Mouse (Mus musculus) midbrain, embryonic 12.5 days (tissue): ENCODE results near the gene Zfp13. TPM values are rescaled to one million over a fixed set of nuclear protein-coding genes. Genes with fewer than 3 reads are reported as not detected.

Experiments
- ATAC-seq: fragments of 200-750 bp; cut with Nextera tagmentation; 2 replicates; pipeline ENCODE4 v1.8.0; 2017; ENCODE audit warnings: low read depth, moderate TSS enrichment, moderate library complexity; ENCODE audit not compliant: low FRiP score
- H3K27ac ChIP-seq: fragments of 300-500 bp; sonication (generic); replicated peaks from 2 replicates; pipeline ENCODE4 v1.5.1; 2016; ENCODE audit warnings: mild to moderate bottlenecking
- H3K27me3 ChIP-seq: fragments of 300-500 bp; sonication (generic); 2 replicates; pipeline ENCODE4 v1.6.1; 2016; ENCODE audit warnings: mild to moderate bottlenecking
- H3K36me3 ChIP-seq: fragments of 300-500 bp; sonication (generic); 2 replicates; pipeline ENCODE4 v1.6.1; 2016
- H3K4me1 ChIP-seq: fragments of 300-500 bp; sonication (generic); 2 replicates; pipeline ENCODE4 v1.6.1; 2016
- H3K4me2 ChIP-seq: fragments of 300-500 bp; sonication (generic); replicated peaks from 2 replicates; pipeline ENCODE4 v1.6.1; 2016; ENCODE audit warnings: mild to moderate bottlenecking, moderate library complexity
- H3K4me3 ChIP-seq: fragments of 300-500 bp; sonication (generic); 2 replicates; pipeline ENCODE4 v1.5.1; 2016; ENCODE audit warnings: mild to moderate bottlenecking
- H3K9ac ChIP-seq: fragments of 300-500 bp; sonication (generic); replicated peaks from 2 replicates; pipeline ENCODE4 v1.6.1; 2016; ENCODE audit warnings: mild to moderate bottlenecking, moderate library complexity
- H3K9me3 ChIP-seq: fragments of 300-500 bp; sonication (generic); 2 replicates; pipeline ENCODE4 v1.6.1; 2016; ENCODE audit warnings: mild to moderate bottlenecking
- WGBS: fragments of 180-500 bp; shearing (Covaris S2); methylation state at CpG from one replicate; pipeline ENCODE4 v1.1.7; 2016; 5-methylcytosine and 5-hydroxymethylcytosine counted together
- polyA plus RNA-seq: library from polyadenylated mRNA; unstranded; fragments of >200 nt; fragmentation: Nextera tagmentation; extraction: Ambion mirVana; gene quantifications from 2 replicates; pipeline ENCODE4 v1.2.1, GENCODE M21; 2016

The Zfp13 gene
- polyA plus RNA-seq: 24.1 and 25.9 TPM in 2 replicates

DNA sequence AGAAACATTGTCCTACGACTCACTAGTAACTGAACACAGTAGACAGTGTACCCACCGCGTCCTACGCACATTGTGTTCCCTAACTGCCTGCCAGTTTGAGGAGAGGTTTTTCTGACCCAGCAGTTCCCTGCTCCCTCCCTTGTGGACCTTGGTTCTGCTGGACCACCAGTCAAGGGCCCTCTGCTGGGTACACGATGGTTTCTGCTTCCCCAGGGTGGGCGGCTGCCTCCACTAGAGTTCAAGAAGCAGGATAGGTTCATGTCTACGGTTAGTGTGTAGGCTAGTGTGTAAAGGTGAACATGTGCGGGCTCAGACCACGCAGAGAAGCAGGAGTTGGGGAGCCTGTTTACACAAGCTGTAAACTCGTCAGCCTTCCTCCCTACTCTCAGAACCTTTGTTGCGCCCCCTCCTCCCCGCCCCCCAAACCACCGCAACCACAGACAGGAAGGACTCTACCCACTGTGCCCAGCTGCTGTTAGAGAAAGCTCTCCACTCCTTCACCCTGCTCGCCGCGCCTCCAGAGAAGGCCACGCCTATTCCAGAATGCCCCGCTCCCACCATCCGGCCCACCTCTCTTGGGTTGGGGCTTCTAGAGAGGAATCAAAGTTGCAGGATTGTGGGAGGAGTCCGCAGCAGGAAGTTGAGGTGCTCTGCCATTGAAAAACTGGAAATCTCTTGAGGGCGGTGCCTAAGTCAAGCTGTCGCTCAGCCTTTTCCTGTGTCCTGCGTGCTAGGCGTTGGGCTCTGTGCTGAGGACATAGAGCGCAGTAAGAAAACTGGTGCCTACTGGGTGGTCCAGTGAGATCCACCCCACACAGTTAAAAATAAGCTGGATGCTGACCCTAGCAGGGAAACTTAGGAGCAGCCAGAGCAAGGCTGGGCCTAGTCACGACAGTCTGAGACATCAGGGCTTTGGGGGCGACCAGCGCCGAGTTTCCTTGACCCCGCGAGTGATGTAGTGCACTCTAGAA lies at the start of gene Zfp13:
Gene Zfp13, minus strand, starts transcription at position 906 of the 971 bp plus-strand sequence.
- Histone ChIP-seq H3K27me3 (no peaks in the 10 kb centered on the region), H3K4me1 (peaks cover 11% of the 10 kb centered on the region; the same call in 1 of the 2 replicates), H3K4me2 (peak within 1 kb of the TSS; percentile 62), H3K27ac (peak within 1 kb of the TSS; percentile 56; the same call in 1 of the 2 replicates), H3K9me3 (no peaks in the 10 kb centered on the region), H3K4me3 (peak within 1 kb of the TSS; percentile 41), H3K36me3 (no peaks in the 10 kb centered on the region), H3K9ac (peak within 1 kb of the TSS; percentile 50)
- WGBS: 9% methylated on average over 29 of the region's 31 CpGs
- peak; percentile 92 for ATAC-seq

- Histone ChIP-seq H3K4me1 (peaks cover 11% of the 10 kb centered on the region), H3K9ac (no peak overlapping the region), H3K27ac (no peak overlapping the region), H3K9me3 (no peaks in the 10 kb centered on the region), H3K4me2 (no peak overlapping the region), H3K4me3 (no peak overlapping the region), H3K36me3 (no peaks in the 10 kb centered on the region), H3K27me3 (peaks cover 34% of the 10 kb centered on the region)
- WGBS: 25% methylated on average over 10 of the region's 10 CpGs
- no peak for ATAC-seq
These were observed 46.6 kb upstream of the Zfp13 start for GRCm38 (mm10) chr17:23645894-23646293.

DNA sequence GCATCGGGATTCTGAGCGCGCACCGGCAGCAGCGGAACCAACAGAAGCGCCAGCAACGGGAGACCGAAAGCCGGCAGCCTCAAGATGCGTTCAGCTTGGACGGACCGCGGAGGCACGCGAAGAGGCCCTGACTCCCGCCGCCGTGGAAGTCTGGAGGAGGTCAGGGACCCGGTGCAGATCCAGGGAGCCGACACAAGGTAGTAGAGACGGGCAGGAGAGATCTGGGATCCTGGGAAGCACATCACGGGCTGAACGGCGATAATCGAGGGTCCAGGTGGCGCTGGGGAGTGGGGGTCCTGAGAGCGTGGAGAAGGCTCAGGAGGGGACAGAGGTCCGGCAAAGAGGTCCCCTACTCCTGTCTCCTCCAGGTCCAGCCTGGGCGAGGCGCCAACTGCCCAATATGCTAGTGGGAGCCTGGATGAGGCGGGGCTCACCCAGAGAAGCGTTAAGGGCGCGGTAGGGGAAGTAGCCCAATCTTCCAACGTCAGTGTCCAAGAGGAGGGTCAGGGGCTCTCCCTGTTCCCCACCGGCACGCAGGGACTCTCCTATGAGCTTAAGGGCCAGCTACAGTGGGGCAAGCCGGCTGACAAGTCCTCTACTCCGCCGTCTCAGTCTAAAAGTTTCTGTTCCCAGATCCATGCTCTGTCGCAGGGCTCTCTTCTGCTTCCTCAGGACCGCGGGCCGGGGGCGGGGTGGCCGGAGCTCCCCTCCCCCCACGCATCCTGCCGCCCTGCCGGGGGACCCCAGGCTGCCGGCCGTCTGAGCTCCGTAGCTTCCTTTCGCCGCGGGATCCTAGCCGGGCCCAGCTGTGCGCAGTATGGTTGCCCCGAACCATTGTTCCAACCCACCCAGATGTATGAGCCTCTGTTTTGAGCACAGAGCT lies 45.6 kb upstream of the Zfp13 start, which contains the start of gene Mmp25:
Gene Mmp25, minus strand, starts transcription at position 665 of the 883 bp plus-strand sequence.
- H3K4me1 ChIP-seq: peaks cover 11% of the 10 kb centered on the region
- ATAC-seq: peak; percentile 57; the same call in 1 of the 2 replicates
- no peaks in the 10 kb centered on the region for H3K36me3 ChIP-seq
- no peaks in the 10 kb centered on the region for H3K9me3 ChIP-seq
- under 1% methylated on average over 57 of the region's 58 CpGs for WGBS
- peak within 1 kb of the TSS; percentile 29 for H3K9ac ChIP-seq
- H3K4me2 ChIP-seq: peak within 1 kb of the TSS; percentile 70
- H3K4me3 ChIP-seq: peak within 1 kb of the TSS; percentile 44
- H3K27me3 ChIP-seq: peaks cover 34% of the 10 kb centered on the region
- H3K27ac ChIP-seq: no peak within 1 kb of the TSS

DNA sequence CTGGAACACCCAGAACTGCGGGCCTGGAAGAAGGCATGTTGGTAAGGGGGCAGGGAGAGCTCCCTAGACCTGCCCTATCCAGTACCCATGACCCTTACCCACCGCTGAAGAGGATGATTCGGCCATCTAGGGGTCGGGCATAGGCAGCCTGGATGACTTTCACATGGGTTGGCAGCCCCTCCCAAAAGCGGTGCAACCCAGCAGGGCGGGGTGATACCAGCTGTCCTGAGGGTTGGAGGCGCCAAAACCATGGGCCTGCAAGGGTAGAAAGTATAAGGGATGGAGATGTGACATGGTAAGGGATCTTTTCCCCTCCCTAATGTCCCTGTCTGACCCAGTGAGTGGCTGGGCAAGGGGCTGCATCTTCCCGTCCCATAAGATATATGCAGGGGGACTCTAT lies 32.0 kb upstream of the Zfp13 start:
- no peak for ATAC-seq

GRCm38 (mm10) chr17:23630195-23631020 lies 31.1 kb upstream of the Zfp13 start:
- peak; percentile 87 for ATAC-seq
- no peaks in the 10 kb centered on the region for H3K9me3 ChIP-seq
- 0 out of 2 replicates have a peak overlapping the region, but pooled peaks have one; percentile 31 for H3K9ac ChIP-seq
- WGBS: 20% methylated on average over 22 of the region's 22 CpGs
- H3K36me3 ChIP-seq: no peaks in the 10 kb centered on the region
- peaks cover 4% of the 10 kb centered on the region; the same call in 1 of the 2 replicates for H3K4me1 ChIP-seq
- 0 out of 2 replicates have a peak overlapping the region, but pooled peaks have one; percentile 13 for H3K4me3 ChIP-seq
- peak overlapping the region; percentile 45 for H3K4me2 ChIP-seq
- no peak overlapping the region for H3K27ac ChIP-seq
- 0 out of 2 replicates have a peak, but pooled peaks cover 6% of the 10 kb centered on the region for H3K27me3 ChIP-seq

More for the DNA sequence above, 32.0 kb upstream of the Zfp13 start:
- 0 out of 2 replicates have a peak, but pooled peaks cover 6% of the 10 kb centered on the region for H3K27me3 ChIP-seq
- 87% methylated on average over 8 of the region's 8 CpGs for WGBS
- peaks cover 4% of the 10 kb centered on the region; the same call in 1 of the 2 replicates for H3K4me1 ChIP-seq
- H3K9me3 ChIP-seq: no peaks in the 10 kb centered on the region
- H3K4me2 ChIP-seq: no peak overlapping the region
- H3K36me3 ChIP-seq: no peaks in the 10 kb centered on the region
- no peak overlapping the region for H3K27ac ChIP-seq
- no peak overlapping the region for H3K4me3 ChIP-seq
- no peak overlapping the region for H3K9ac ChIP-seq

GRCm38 (mm10) chr17:23627813-23628212 lies 28.5 kb upstream of the Zfp13 start:
- peaks cover 4% of the 10 kb centered on the region; the same call in 1 of the 2 replicates for H3K4me1 ChIP-seq
- H3K36me3 ChIP-seq: no peaks in the 10 kb centered on the region
- H3K9ac ChIP-seq: no peak overlapping the region
- H3K9me3 ChIP-seq: no peaks in the 10 kb centered on the region
- no peak overlapping the region for H3K4me3 ChIP-seq
- H3K27me3 ChIP-seq: 0 out of 2 replicates have a peak, but pooled peaks cover 6% of the 10 kb centered on the region
- no peak for ATAC-seq
- 33% methylated on average over 7 of the region's 7 CpGs for WGBS
- H3K27ac ChIP-seq: no peak overlapping the region
- no peak overlapping the region for H3K4me2 ChIP-seq

DNA sequence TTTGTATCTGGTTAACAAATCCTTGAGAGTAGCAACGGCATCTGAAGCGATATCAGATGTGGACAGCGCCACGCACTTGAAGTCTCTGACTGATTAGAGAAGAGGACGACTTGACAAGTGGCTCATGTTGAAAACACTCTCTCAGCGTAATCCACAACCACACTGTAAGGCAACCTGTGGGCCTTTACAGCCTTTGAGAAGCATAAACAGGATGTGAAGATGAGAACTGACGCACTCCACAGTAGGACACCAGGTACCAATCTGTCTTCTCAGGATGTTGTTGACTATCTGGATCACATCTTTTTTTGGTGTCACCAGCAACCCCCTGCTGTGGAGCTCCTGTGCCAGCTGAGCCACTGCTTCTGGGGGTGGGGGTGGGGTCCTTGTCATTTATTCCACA lies 21.1 kb upstream of the Zfp13 start:
- no peak for ATAC-seq
- Histone ChIP-seq H3K4me3 (no peak overlapping the region), H3K9ac (no peak overlapping the region), H3K36me3 (no peaks in the 10 kb centered on the region), H3K27ac (no peak overlapping the region), H3K4me2 (no peak overlapping the region), H3K27me3 (no peaks in the 10 kb centered on the region), H3K4me1 (no peaks in the 10 kb centered on the region), H3K9me3 (no peaks in the 10 kb centered on the region)
- WGBS: 88% methylated on average over 7 of the region's 7 CpGs

DNA sequence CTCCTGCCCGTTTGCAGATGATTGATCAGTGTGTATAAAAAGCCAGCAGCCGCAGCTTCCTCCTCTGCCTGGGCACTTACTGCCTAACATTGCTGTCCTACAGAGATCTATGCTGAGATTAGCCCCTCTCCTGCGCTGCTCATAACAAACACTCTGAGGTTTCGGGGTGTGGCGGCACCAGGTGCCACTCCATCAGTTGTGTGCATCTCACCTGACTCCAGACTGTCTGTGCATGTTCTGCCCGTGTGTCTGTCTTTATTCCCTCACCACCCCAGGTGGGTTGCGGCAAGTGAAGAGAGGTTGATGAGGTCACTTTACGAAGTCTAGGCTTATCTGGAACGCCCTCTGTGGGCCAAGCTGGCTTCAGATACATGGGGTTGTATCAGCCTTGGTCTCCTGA lies 17.8 kb upstream of the Zfp13 start:
- H3K4me3 ChIP-seq: no peak overlapping the region
- no peaks in the 10 kb centered on the region for H3K27me3 ChIP-seq
- no peaks in the 10 kb centered on the region for H3K9me3 ChIP-seq
- no peak overlapping the region for H3K4me2 ChIP-seq
- WGBS: 67% methylated on average over 9 of the region's 9 CpGs
- H3K4me1 ChIP-seq: no peaks in the 10 kb centered on the region
- H3K36me3 ChIP-seq: no peaks in the 10 kb centered on the region
- no peak for ATAC-seq
- no peak overlapping the region for H3K9ac ChIP-seq
- H3K27ac ChIP-seq: no peak overlapping the region

DNA sequence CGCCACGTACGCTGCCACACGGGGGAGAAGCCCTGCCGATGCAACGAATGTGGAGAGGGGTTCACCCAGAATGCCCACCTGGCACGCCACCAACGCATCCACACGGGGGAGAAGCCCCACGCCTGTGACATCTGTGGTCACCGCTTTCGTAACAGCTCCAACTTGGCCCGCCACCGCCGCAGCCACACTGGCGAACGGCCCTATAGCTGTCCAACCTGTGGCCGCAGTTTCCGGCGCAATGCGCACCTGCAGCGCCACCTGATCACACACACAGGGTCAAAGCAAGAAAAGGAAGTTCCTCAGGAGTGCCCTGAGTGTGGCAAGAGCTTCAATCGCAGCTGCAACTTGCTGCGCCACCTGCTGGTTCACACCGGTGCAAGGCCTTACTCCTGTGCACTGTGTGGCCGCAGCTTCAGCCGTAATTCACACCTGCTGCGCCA lies 11.1 kb upstream of the Zfp13 start:
- ATAC-seq: peak; percentile 60; the same call in 1 of the 2 replicates
- H3K27me3 ChIP-seq: no peaks in the 10 kb centered on the region
- no peaks in the 10 kb centered on the region for H3K4me1 ChIP-seq
- H3K4me2 ChIP-seq: no peak overlapping the region
- WGBS: 87% methylated on average over 28 of the region's 28 CpGs
- H3K9ac ChIP-seq: no peak overlapping the region
- no peaks in the 10 kb centered on the region for H3K36me3 ChIP-seq
- H3K9me3 ChIP-seq: no peaks in the 10 kb centered on the region
- H3K27ac ChIP-seq: no peak overlapping the region
- no peak overlapping the region for H3K4me3 ChIP-seq

- H3K4me1 ChIP-seq: no peaks in the 10 kb centered on the region
- H3K9me3 ChIP-seq: no peaks in the 10 kb centered on the region
- H3K4me3 ChIP-seq: no peak overlapping the region
- WGBS: 94% methylated on average over 24 of the region's 24 CpGs
- no peak overlapping the region for H3K9ac ChIP-seq
- H3K36me3 ChIP-seq: no peaks in the 10 kb centered on the region
- no peak for ATAC-seq
- no peak overlapping the region for H3K4me2 ChIP-seq
- H3K27ac ChIP-seq: no peak overlapping the region
- no peaks in the 10 kb centered on the region for H3K27me3 ChIP-seq
These were observed 10.3 kb upstream of the Zfp13 start for GRCm38 (mm10) chr17:23609612-23610011.

DNA sequence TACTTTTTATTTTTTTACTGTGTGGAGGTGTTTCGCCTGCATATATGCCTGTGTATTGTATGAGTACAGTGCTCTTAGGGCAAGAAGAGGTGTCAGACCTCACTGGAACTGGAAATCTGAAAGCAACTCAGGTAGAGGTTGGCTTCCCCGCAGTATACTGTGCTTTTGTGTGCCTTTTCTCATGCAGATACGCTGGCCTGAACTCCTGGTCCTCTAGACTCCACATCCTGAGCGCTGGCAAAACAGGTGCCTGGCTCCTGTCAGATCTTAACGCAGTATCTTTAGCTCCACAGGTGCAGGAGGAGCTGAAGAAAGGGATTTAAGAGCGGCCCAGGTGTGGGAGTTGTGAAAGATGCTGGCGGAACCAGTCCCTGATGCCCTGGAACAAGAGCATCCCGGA lies 5.9 kb upstream of the Zfp13 start:
- H3K4me2 ChIP-seq: no peak overlapping the region
- no peaks in the 10 kb centered on the region for H3K4me1 ChIP-seq
- no peaks in the 10 kb centered on the region for H3K36me3 ChIP-seq
- H3K4me3 ChIP-seq: no peak overlapping the region
- no peak for ATAC-seq
- no peaks in the 10 kb centered on the region for H3K27me3 ChIP-seq
- no peak overlapping the region for H3K9ac ChIP-seq
- 83% methylated on average over 8 of the region's 8 CpGs for WGBS
- H3K9me3 ChIP-seq: no peaks in the 10 kb centered on the region
- H3K27ac ChIP-seq: no peak overlapping the region
